ENCODE assay signal across 34 mouse cellular contexts in genomic region chr6:102121676-102122075, GRCm38 (mm10).
"Had no signal": no experiment of that assay in that cellular context is flagged by ENCODE, and none has a peak within 500 bp of the region (broad histone marks: within the 10 kb centered on the region; RNA-seq: fewer than 3 reads in every experiment).

No protein-coding gene starts in this region.

- H3K9me3 ChIP-seq: heart, embryonic 12.5 days; heart, embryonic 13.5 days; heart, embryonic 15.5 days; hindbrain, embryonic 10.5 days; hindbrain, embryonic 12.5 days; hindbrain, embryonic 13.5 days; hindbrain, embryonic 15.5 days; intestine, embryonic 15.5 days; kidney, embryonic 15.5 days had no signal

- H3K9ac ChIP-seq: heart, embryonic 12.5 days; heart, embryonic 13.5 days; heart, embryonic 15.5 days; hindbrain, embryonic 12.5 days; hindbrain, embryonic 13.5 days; hindbrain, embryonic 14.5 days; hindbrain, embryonic 15.5 days; intestine, embryonic 15.5 days; kidney, embryonic 15.5 days had no signal

- H3K27ac ChIP-seq: heart, embryonic 13.5 days; heart, embryonic 15.5 days; hindbrain, embryonic 10.5 days; hindbrain, embryonic 12.5 days; hindbrain, embryonic 13.5 days; hindbrain, embryonic 14.5 days; hindbrain, embryonic 15.5 days; hindbrain, postnatal 0 days; intestine, embryonic 15.5 days; kidney, embryonic 15.5 days; kidney, postnatal 0 days; layer of hippocampus, adult 2 months; left cerebral cortex, adult 2 months had no signal

- H3K4me3 ChIP-seq: heart, embryonic 12.5 days; heart, embryonic 13.5 days; heart, embryonic 15.5 days; hindbrain, embryonic 10.5 days; hindbrain, embryonic 12.5 days; hindbrain, embryonic 13.5 days; hindbrain, embryonic 15.5 days; intestine, embryonic 15.5 days; kidney, embryonic 15.5 days; layer of hippocampus, adult 2 months; left cerebral cortex, adult 2 months had no signal

- H3K36me3 ChIP-seq: heart, embryonic 12.5 days; heart, embryonic 13.5 days; heart, embryonic 15.5 days; hindbrain, embryonic 10.5 days; hindbrain, embryonic 12.5 days; hindbrain, embryonic 13.5 days; hindbrain, embryonic 15.5 days; intestine, embryonic 15.5 days; kidney, embryonic 15.5 days had no signal

- DNase-seq: heart, postnatal 10 days; heart, postnatal 14 days; heart, postnatal 36 days; heart, postnatal 4 days; kidney, adult 11 months; kidney, adult 18-20 months; kidney, adult 2 months; kidney, adult 8-10 months; kidney, adult 9 months; kidney, postnatal 10 days; kidney, postnatal 14 days; kidney, postnatal 25 days; kidney, postnatal 36 days; kidney, postnatal 4 days; layer of hippocampus, adult 9-11 months; layer of hippocampus, postnatal 36 days had no signal

- ATAC-seq: hindbrain, embryonic 16.5 days; hindbrain, postnatal 0 days; inflammation-experienced regulatory T-cells, adult 6 months; intestine, embryonic 15.5 days; intestine, embryonic 16.5 days; intestine, postnatal 0 days had no signal

- H3K4me2 ChIP-seq: heart, embryonic 12.5 days; heart, embryonic 13.5 days; heart, embryonic 15.5 days; hindbrain, embryonic 12.5 days; hindbrain, embryonic 13.5 days; hindbrain, embryonic 14.5 days; hindbrain, embryonic 15.5 days; intestine, embryonic 15.5 days; kidney, embryonic 15.5 days had no signal

- H3K4me1 ChIP-seq: hindbrain, embryonic 10.5 days; hindbrain, embryonic 12.5 days; hindbrain, embryonic 13.5 days; hindbrain, embryonic 15.5 days; intestine, embryonic 15.5 days; kidney, embryonic 15.5 days had no signal

- H3K27me3 ChIP-seq: heart, embryonic 12.5 days; heart, embryonic 13.5 days; heart, embryonic 15.5 days; hindbrain, embryonic 12.5 days; hindbrain, embryonic 13.5 days; hindbrain, embryonic 15.5 days; intestine, embryonic 15.5 days; kidney, embryonic 15.5 days had no signal
